Mouse (Mus musculus): ENCODE measurements around the gene Farsb. TPM values are rescaled to one million over a fixed set of nuclear protein-coding genes. Genes with fewer than 3 reads are reported as not detected.

Gene Farsb
- 169 and 187 TPM in 2 replicates for polyA plus RNA-seq (2015; fragmentation: Nextera tagmentation; extraction: Ambion mirVana)

DNA sequence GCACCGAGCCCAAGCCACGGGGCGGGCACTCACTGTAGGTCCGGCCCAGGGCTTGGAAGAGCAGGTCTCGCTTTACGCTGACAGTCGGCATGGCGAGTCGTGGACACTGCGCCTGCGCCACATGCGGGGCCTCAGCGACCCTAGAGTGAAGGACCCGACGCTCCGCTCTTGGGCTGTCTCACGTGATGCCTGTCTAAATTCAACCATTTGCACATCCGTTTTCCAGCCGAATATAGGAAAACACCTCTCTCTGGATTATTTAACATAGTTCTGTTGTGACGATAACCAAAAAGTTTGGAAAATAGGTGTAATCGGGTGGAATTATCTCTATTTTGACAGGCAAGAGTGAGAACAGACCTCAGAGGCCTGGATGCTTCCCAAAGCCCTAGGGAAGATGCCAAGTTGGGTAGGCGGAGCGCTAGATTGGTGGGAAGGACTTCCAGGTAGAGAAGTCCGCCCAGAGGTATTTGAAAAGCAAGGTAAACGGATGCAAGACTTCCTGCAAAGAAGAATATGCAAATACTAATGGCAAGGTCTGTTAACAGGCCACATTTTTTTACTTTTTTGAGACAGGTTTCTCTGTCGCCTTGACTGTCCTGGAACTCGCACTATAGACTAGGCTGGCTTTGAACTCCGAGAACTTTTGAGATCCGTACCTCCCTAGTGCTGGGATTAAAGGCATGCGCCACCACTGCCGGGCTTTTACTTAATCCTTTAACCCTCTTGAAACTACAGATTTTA lies at the start of gene Farsb:
Farsb (minus strand) TSS at position 146 of the 741 bp plus-strand sequence.
- H3K4me3 ChIP-seq (replicated peaks) = peak within 1 kb of the TSS; percentile 71
- WGBS = under 1% methylated on average over 31 of the region's 31 CpGs
- H3K4me1 ChIP-seq (replicated peaks) = peaks cover 15% of the 10 kb centered on the region; the same call in 1 of the 2 replicates
- no peaks in the 10 kb centered on the region for H3K9me3 ChIP-seq
- H3K36me3 ChIP-seq = no peaks in the 10 kb centered on the region
- no peaks in the 10 kb centered on the region for H3K27me3 ChIP-seq (replicated peaks)
- peak within 1 kb of the TSS; percentile 67 for H3K4me2 ChIP-seq (replicated peaks)
- peak within 1 kb of the TSS; percentile 49 for H3K27ac ChIP-seq
- H3K9ac ChIP-seq = peak within 1 kb of the TSS; percentile 74
- ATAC-seq = peak; percentile 97

DNA sequence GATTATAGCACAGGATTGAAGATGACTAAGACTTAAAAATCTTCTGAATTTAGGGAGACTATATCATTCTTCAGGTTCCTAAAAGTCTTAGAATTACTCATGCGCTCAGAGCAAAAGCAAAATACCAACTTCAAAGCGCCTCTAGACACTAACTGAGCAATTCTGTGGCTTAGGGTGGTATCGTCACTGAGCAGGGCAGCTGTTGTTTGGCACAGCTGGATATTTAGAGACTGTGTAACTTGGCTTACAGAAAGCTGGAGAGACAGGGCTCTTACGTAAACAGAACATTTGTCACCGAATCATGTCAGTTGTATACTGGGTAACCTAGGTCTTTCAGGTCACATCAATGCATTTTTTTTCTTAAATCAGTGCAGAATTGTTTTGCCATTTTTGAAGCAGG lies 49.7 kb upstream of the Farsb start:
- H3K36me3 ChIP-seq = no peaks in the 10 kb centered on the region
- WGBS = 60% methylated on average over 5 of the region's 5 CpGs
- ATAC-seq = no peak
- H3K4me1 ChIP-seq (replicated peaks) = no peaks in the 10 kb centered on the region
- H3K4me2 ChIP-seq (replicated peaks) = no peak overlapping the region
- no peaks in the 10 kb centered on the region for H3K27me3 ChIP-seq (replicated peaks)
- no peak overlapping the region for H3K9ac ChIP-seq
- H3K4me3 ChIP-seq (replicated peaks) = no peak overlapping the region
- H3K27ac ChIP-seq = no peak overlapping the region
- H3K9me3 ChIP-seq = no peaks in the 10 kb centered on the region

- Histone ChIP-seq H3K27me3 (replicated peaks) (no peaks in the 10 kb centered on the region), H3K9ac (no peak overlapping the region), H3K4me1 (replicated peaks) (no peaks in the 10 kb centered on the region), H3K4me3 (replicated peaks) (peak overlapping the region; percentile 25), H3K4me2 (replicated peaks) (peak overlapping the region; percentile 51), H3K36me3 (no peaks in the 10 kb centered on the region), H3K27ac (no peak overlapping the region), H3K9me3 (no peaks in the 10 kb centered on the region)
- ATAC-seq = peak; percentile 59
- WGBS = 40% methylated on average over 16 of the region's 16 CpGs
Measured at GRCm38 (mm10) chr1:78537494-78538010, 48.9 kb upstream of the Farsb start.

DNA sequence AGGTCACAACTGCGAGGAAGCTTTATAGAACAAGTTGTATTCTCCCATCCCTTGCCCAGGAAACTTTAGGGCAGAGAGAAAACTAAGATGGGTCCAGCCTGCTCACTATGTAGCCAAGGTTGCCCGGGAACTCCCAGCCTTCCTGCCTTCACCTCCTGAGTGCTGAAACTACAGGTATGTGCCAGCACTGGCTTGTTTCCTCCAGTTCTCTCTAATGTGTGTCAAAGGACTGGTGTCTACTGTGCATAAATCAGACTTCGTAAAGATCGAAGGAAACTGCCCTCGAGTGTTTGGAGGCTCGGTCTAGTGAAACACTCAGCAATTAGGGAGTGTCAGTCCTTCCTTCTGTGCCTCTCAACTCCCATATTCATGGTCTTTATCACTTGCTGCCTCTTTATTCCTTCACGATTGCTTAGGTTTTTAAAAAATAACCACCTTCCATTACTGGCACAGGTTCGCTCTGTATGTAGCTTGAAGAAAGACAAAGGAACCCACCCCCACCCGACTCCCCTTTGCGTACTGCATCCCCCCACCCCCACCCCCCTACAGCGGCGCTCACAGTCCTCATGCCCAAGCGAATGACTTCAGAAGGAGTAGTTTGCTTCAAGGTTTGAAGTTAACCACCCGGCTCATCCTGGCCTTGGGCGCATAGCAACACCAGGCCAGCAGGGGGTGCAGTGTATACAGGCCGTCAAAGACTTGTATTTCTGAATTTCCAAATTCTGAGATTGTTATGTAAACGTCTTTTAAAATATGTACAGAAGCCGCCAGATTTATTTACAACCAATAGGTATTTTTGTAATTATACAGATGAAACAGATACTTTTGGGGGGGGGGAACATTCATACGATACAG lies 47.8 kb upstream of the Farsb start:
- Histone ChIP-seq H3K4me3 (replicated peaks) (no peak overlapping the region), H3K4me1 (replicated peaks) (no peaks in the 10 kb centered on the region), H3K27me3 (replicated peaks) (no peaks in the 10 kb centered on the region), H3K36me3 (no peaks in the 10 kb centered on the region), H3K9ac (no peak overlapping the region), H3K4me2 (replicated peaks) (peak overlapping the region; percentile 51), H3K9me3 (no peaks in the 10 kb centered on the region), H3K27ac (no peak overlapping the region)
- peak; percentile 61; the same call in 1 of the 2 replicates for ATAC-seq
- 26% methylated on average over 19 of the region's 19 CpGs for WGBS

- no peak overlapping the region for H3K27ac ChIP-seq
- H3K27me3 ChIP-seq (replicated peaks) = no peaks in the 10 kb centered on the region
- no peak overlapping the region for H3K4me3 ChIP-seq (replicated peaks)
- H3K9me3 ChIP-seq = no peaks in the 10 kb centered on the region
- H3K9ac ChIP-seq = no peak overlapping the region
- WGBS = 80% methylated on average over 9 of the region's 9 CpGs
- H3K4me2 ChIP-seq (replicated peaks) = no peak overlapping the region
- no peaks in the 10 kb centered on the region for H3K36me3 ChIP-seq
- no peaks in the 10 kb centered on the region for H3K4me1 ChIP-seq (replicated peaks)
- no peak for ATAC-seq
Measured at GRCm38 (mm10) chr1:78534428-78535150, 45.9 kb upstream of the Farsb start.

GRCm38 (mm10) chr1:78532184-78532800 lies 43.6 kb upstream of the Farsb start:
- no peaks in the 10 kb centered on the region for H3K36me3 ChIP-seq
- no peaks in the 10 kb centered on the region for H3K4me1 ChIP-seq (replicated peaks)
- ATAC-seq = no peak
- no peak overlapping the region for H3K9ac ChIP-seq
- no peaks in the 10 kb centered on the region for H3K9me3 ChIP-seq
- H3K4me3 ChIP-seq (replicated peaks) = no peak overlapping the region
- WGBS = 79% methylated on average over 15 of the region's 15 CpGs
- no peak overlapping the region for H3K27ac ChIP-seq
- no peaks in the 10 kb centered on the region for H3K27me3 ChIP-seq (replicated peaks)
- H3K4me2 ChIP-seq (replicated peaks) = no peak overlapping the region

DNA sequence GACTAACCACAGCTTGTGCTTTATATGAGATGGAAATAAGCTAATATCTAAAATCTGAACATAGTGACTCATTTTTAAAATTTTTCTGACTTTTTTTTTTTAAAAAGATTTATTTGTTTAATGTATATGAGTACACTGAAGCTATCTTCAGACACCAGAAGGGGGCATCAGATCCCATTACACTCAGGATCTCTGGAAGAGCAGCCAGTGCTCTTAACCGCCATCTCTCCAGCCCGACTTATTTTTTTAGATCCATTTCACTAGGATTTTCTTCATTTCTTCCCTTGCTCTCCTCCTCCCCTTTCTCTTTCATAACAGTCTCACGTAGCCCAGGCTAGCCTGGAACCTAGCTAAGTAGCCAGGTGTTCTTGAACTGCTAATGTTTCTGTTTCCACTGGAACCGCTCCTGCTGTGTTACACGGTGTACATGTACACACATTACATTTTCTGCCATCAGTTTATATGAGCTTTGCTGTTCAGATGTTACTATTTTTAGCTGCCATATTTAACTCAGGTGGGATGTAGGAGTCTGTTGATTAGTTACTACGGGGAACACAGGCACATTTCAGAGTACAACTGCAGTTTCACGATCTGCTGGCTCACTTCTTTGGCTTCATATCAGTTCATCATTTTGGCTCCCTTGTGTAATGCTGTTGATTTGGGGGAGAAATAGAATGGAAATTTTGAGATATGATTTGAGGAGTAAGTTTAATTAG lies 42.0 kb upstream of the Farsb start:
- Histone ChIP-seq H3K4me1 (replicated peaks) (no peaks in the 10 kb centered on the region), H3K4me2 (replicated peaks) (no peak overlapping the region), H3K9ac (no peak overlapping the region), H3K27ac (no peak overlapping the region), H3K4me3 (replicated peaks) (no peak overlapping the region), H3K36me3 (no peaks in the 10 kb centered on the region), H3K27me3 (replicated peaks) (no peaks in the 10 kb centered on the region), H3K9me3 (no peaks in the 10 kb centered on the region)
- ATAC-seq = no peak
- WGBS = 72% methylated on average over 7 of the region's 7 CpGs

GRCm38 (mm10) chr1:78529011-78529410 lies 40.3 kb upstream of the Farsb start:
- H3K4me3 ChIP-seq (replicated peaks) = no peak overlapping the region
- H3K36me3 ChIP-seq = no peaks in the 10 kb centered on the region
- no peaks in the 10 kb centered on the region for H3K4me1 ChIP-seq (replicated peaks)
- 86% methylated on average over 8 of the region's 8 CpGs for WGBS
- H3K27me3 ChIP-seq (replicated peaks) = no peaks in the 10 kb centered on the region
- no peak overlapping the region for H3K4me2 ChIP-seq (replicated peaks)
- ATAC-seq = no peak
- no peak overlapping the region for H3K27ac ChIP-seq
- no peak overlapping the region for H3K9ac ChIP-seq
- no peaks in the 10 kb centered on the region for H3K9me3 ChIP-seq

GRCm38 (mm10) chr1:78528356-78528755 lies 39.7 kb upstream of the Farsb start:
- no peak overlapping the region for H3K4me3 ChIP-seq (replicated peaks)
- 92% methylated on average over 3 of the region's 3 CpGs for WGBS
- H3K27ac ChIP-seq = no peak overlapping the region
- H3K9ac ChIP-seq = no peak overlapping the region
- no peaks in the 10 kb centered on the region for H3K4me1 ChIP-seq (replicated peaks)
- no peaks in the 10 kb centered on the region for H3K27me3 ChIP-seq (replicated peaks)
- ATAC-seq = no peak
- no peaks in the 10 kb centered on the region for H3K36me3 ChIP-seq
- H3K9me3 ChIP-seq = no peaks in the 10 kb centered on the region
- no peak overlapping the region for H3K4me2 ChIP-seq (replicated peaks)

GRCm38 (mm10) chr1:78525189-78525886 lies 36.6 kb upstream of the Farsb start:
- Histone ChIP-seq H3K27me3 (replicated peaks) (no peaks in the 10 kb centered on the region), H3K4me2 (replicated peaks) (no peak overlapping the region), H3K27ac (no peak overlapping the region), H3K4me1 (replicated peaks) (no peaks in the 10 kb centered on the region), H3K9me3 (no peaks in the 10 kb centered on the region), H3K9ac (no peak overlapping the region), H3K4me3 (replicated peaks) (no peak overlapping the region), H3K36me3 (no peaks in the 10 kb centered on the region)
- WGBS = 48% methylated on average over 23 of the region's 23 CpGs
- ATAC-seq = no peak

DNA sequence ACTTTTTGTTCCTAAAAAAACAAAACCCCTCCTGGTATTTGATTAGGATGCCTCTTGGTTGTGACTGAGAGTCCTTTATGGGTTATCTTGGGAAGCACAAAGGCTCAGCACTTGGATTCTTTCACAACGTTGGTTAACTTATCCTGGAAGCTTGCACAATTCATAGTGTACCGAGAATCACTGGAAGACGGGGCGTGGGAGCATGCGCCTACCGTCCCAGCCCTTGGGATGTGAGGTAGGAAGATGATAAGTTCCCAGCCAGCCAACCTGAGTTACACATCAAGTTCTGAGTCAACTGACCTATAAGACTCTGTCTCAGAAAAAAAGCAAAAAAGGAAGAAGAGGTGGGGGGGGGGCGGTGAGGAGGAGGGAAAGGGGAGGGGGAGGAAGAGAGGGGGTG lies 30.2 kb upstream of the Farsb start:
- H3K9ac ChIP-seq = no peak overlapping the region
- H3K27me3 ChIP-seq (replicated peaks) = no peaks in the 10 kb centered on the region
- ATAC-seq = no peak
- H3K4me3 ChIP-seq (replicated peaks) = no peak overlapping the region
- WGBS = 78% methylated on average over 7 of the region's 7 CpGs
- no peak overlapping the region for H3K4me2 ChIP-seq (replicated peaks)
- H3K36me3 ChIP-seq = no peaks in the 10 kb centered on the region
- H3K9me3 ChIP-seq = no peaks in the 10 kb centered on the region; the same call in 1 of the 2 replicates
- H3K27ac ChIP-seq = no peak overlapping the region
- no peaks in the 10 kb centered on the region for H3K4me1 ChIP-seq (replicated peaks)

All from intestine, embryonic 15.5 days (tissue).